Mouse (Mus musculus): ENCODE measurements around the gene Mmp24.
A peak's percentile ranks its signal among the peaks of the same experiment; 100 is the strongest.
"Not testable (repeated sequence)": the region's sequence is repeated elsewhere in the genome, so short reads cannot be mapped to it uniquely, and the experiment has no call there.

Gene Mmp24

GRCm38 (mm10) chr2:155817301-155818245, 42.4 kb downstream of the Mmp24 start:
- no peak for DNase-seq

GRCm38 (mm10) chr2:155818596-155819391, 43.7 kb downstream of the Mmp24 start:
- peak; percentile 95 for DNase-seq

GRCm38 (mm10) chr2:155819392-155819448, 44.1 kb downstream of the Mmp24 start, which contains the start of gene BC029722:
Gene BC029722, minus strand, starts transcription at chr2:155819426.
- no peak for DNase-seq

GRCm38 (mm10) chr2:155819449-155820251, 44.5 kb downstream of the Mmp24 start:
- DNase-seq: no peak

GRCm38 (mm10) chr2:155820779-155821178, 45.6 kb downstream of the Mmp24 start:
- no peak for DNase-seq

- no peak for DNase-seq
These were observed 48.6 kb downstream of the Mmp24 start for GRCm38 (mm10) chr2:155823722-155824121.

- DNase-seq: peak; percentile 19
These were observed 50.9 kb downstream of the Mmp24 start for GRCm38 (mm10) chr2:155825904-155826629.

GRCm38 (mm10) chr2:155826630-155827424, 51.7 kb downstream of the Mmp24 start, which contains the start of gene Eif6:
Gene Eif6, minus strand, starts transcription at chr2:155826925.
- DNase-seq: peak; percentile 84

GRCm38 (mm10) chr2:155830841-155831240, 55.7 kb downstream of the Mmp24 start:
- DNase-seq: no peak

- no peak for DNase-seq
These were observed 56.2 kb downstream of the Mmp24 start for GRCm38 (mm10) chr2:155831302-155831701.

- not testable (repeated sequence) for DNase-seq
These were observed 56.9 kb downstream of the Mmp24 start for GRCm38 (mm10) chr2:155832087-155832486.

- DNase-seq: no peak
These were observed 59.6 kb downstream of the Mmp24 start, which contains the start of gene Fam83c for GRCm38 (mm10) chr2:155834732-155835131. Gene Fam83c, minus strand, starts transcription at chr2:155834854.

GRCm38 (mm10) chr2:155837961-155838360, 62.8 kb downstream of the Mmp24 start:
- no peak for DNase-seq

- DNase-seq: no peak
These were observed 63.8 kb downstream of the Mmp24 start for GRCm38 (mm10) chr2:155838961-155839360.

- no peak for DNase-seq
These were observed 71.8 kb downstream of the Mmp24 start for GRCm38 (mm10) chr2:155846930-155847329.

- DNase-seq: peak; percentile 77
These were observed 73.1 kb downstream of the Mmp24 start for GRCm38 (mm10) chr2:155848291-155848690.

GRCm38 (mm10) chr2:155849464-155849863, 74.3 kb downstream of the Mmp24 start:
- no peak for DNase-seq

- no peak for DNase-seq
These were observed 75.0 kb downstream of the Mmp24 start for GRCm38 (mm10) chr2:155850120-155850519.

- no peak for DNase-seq
These were observed 77.4 kb downstream of the Mmp24 start for GRCm38 (mm10) chr2:155852536-155852935.

- DNase-seq: no peak
These were observed 85.0 kb downstream of the Mmp24 start for GRCm38 (mm10) chr2:155860102-155860501.

- no peak for DNase-seq
These were observed 86.4 kb downstream of the Mmp24 start for GRCm38 (mm10) chr2:155861581-155861980.
